Mouse (Mus musculus) midbrain, postnatal 0 days (tissue): ENCODE measurements around the gene Slc9a3r2. TPM values are rescaled to one million over a fixed set of nuclear protein-coding genes. Genes with fewer than 3 reads are reported as not detected.

ENCODE experiments used
- ATAC-seq: fragments of 200-750 bp; cut with Nextera tagmentation; 2 replicates; pipeline ENCODE4 v1.8.0; 2017; ENCODE audit warnings: moderate number of reproducible peaks, mild to moderate bottlenecking, moderate TSS enrichment, moderate library complexity; ENCODE audit not compliant: low FRiP score
- DNase-seq: peaks from one replicate; pipeline ENCODE4 v3.0.0-alpha.2; 2015; ENCODE audit warnings: low spot score
- H3K27ac ChIP-seq: fragments of 300-500 bp; sonication (generic); 2 replicates; pipeline ENCODE4 v1.5.1; 2014; ENCODE audit warnings: low read depth, mild to moderate bottlenecking, low read length, mixed read lengths
- H3K27me3 ChIP-seq: fragments of 300-500 bp; sonication (generic); 2 replicates; pipeline ENCODE4 v1.6.1; 2014; ENCODE audit warnings: low read length, control low read depth, mixed read lengths; ENCODE audit not compliant: insufficient read depth
- H3K36me3 ChIP-seq: fragments of 300-500 bp; sonication (generic); 2 replicates; pipeline ENCODE4 v1.6.1; 2014; ENCODE audit warnings: low read length, control low read depth, mixed read lengths; ENCODE audit not compliant: insufficient read depth
- H3K4me1 ChIP-seq: fragments of 300-500 bp; sonication (generic); 2 replicates; pipeline ENCODE4 v1.6.1; 2014; ENCODE audit warnings: mild to moderate bottlenecking, control low read depth, antibody characterized with exemption, low read length, mixed read lengths; ENCODE audit not compliant: insufficient read depth
- H3K4me2 ChIP-seq: fragments of 300-500 bp; sonication (generic); 2 replicates; pipeline ENCODE4 v1.6.1; 2014; ENCODE audit warnings: low read depth, mild to moderate bottlenecking, low read length, mixed read lengths; ENCODE audit not compliant: poor library complexity, severe bottlenecking
- H3K4me3 ChIP-seq: fragments of 300-500 bp; sonication (generic); 2 replicates; pipeline ENCODE4 v1.5.1; 2014; ENCODE audit warnings: low read depth, mild to moderate bottlenecking, low read length, moderate library complexity
- H3K9ac ChIP-seq: fragments of 300-500 bp; sonication (generic); replicated peaks from 2 replicates; pipeline ENCODE4 v1.6.1; 2014; ENCODE audit warnings: mild to moderate bottlenecking, low read length, moderate library complexity, mixed read lengths; ENCODE audit not compliant: poor library complexity, severe bottlenecking
- H3K9me3 ChIP-seq: fragments of 300-500 bp; sonication (generic); 2 replicates; pipeline ENCODE4 v1.6.1; 2016; ENCODE audit warnings: low read length, control low read depth
- CTCF ChIP-seq: IDR thresholded peaks from 2 replicates; pipeline ENCODE4 v1.5.1; 2016; ENCODE audit warnings: antibody characterized with exemption, mild to moderate bottlenecking
- WGBS: fragments of 180-500 bp; shearing (Covaris S2); extraction: QIAGEN DNeasy Blood & Tissue Kit; methylation state at CpG from one replicate; pipeline ENCODE4 v1.1.7; 2014; 5-methylcytosine and 5-hydroxymethylcytosine counted together
- polyA plus RNA-seq: library from polyadenylated mRNA; unstranded; fragments of >200 nt; fragmentation: Nextera tagmentation; extraction: Ambion mirVana; gene quantifications from 2 replicates; pipeline ENCODE4 v1.2.1, GENCODE M21; 2015
- total RNA-seq: library from RNA; depleted of rRNA; stranded (reverse); fragments of >200 nt; gene quantifications from 2 replicates; pipeline ENCODE4 v1.2.3, GENCODE M21; 2014

Gene Slc9a3r2
- total and polyA plus RNA-seq, 2 experiments from 2014 or later: 52.1 to 62.8 TPM

DNA sequence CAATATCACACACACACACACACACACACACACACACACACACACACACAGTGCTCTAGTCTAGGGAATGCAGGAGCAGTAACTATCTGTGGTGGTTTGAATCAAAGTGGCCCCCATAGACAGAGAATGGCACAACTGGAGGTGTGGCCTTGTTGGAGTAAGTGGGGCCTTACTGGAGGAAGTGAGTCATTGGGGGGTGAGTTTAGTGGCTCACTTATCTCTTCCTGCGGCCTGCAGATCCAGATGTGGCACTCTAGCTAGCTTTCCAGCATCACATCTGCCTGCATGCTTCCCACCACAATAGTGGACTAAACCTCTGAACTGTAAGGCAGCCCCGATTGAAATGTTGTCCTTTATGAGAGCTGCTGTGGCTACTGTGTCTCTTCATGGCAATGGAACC lies 39.4 kb downstream of the Slc9a3r2 start:
- Histone ChIP-seq H3K27me3 (no peaks in the 10 kb centered on the region), H3K9ac (no peak overlapping the region), H3K27ac (no peak overlapping the region), H3K9me3 (no peaks in the 10 kb centered on the region), H3K4me1 (no peaks in the 10 kb centered on the region), H3K36me3 (peaks cover 62% of the 10 kb centered on the region), H3K4me2 (no peak overlapping the region), H3K4me3 (no peak overlapping the region)
- no peak for ATAC-seq
- no peak for DNase-seq
- 96% methylated on average over 2 of the region's 2 CpGs for WGBS
- TF ChIP-seq CTCF: no peak

- ATAC-seq: no peak
These were observed 41.3 kb downstream of the Slc9a3r2 start for GRCm38 (mm10) chr17:24608874-24609273.

GRCm38 (mm10) chr17:24608370-24608769 lies 41.8 kb downstream of the Slc9a3r2 start:
- Histone ChIP-seq H3K4me1 (no peaks in the 10 kb centered on the region), H3K4me3 (no peak overlapping the region), H3K27me3 (no peaks in the 10 kb centered on the region), H3K36me3 (peaks cover 60% of the 10 kb centered on the region), H3K4me2 (no peak overlapping the region), H3K27ac (no peak overlapping the region), H3K9ac (no peak overlapping the region), H3K9me3 (no peaks in the 10 kb centered on the region)
- ATAC-seq: no peak
- WGBS: 92% methylated on average over 4 of the region's 4 CpGs
- no peak for TF ChIP-seq CTCF
- no peak for DNase-seq

More at GRCm38 (mm10) chr17:24608874-24609273, 41.3 kb downstream of the Slc9a3r2 start:
- no peaks in the 10 kb centered on the region for H3K27me3 ChIP-seq
- WGBS: 96% methylated on average over 8 of the region's 8 CpGs
- no peaks in the 10 kb centered on the region for H3K9me3 ChIP-seq
- no peak overlapping the region for H3K4me2 ChIP-seq
- no peak for DNase-seq
- TF ChIP-seq CTCF: no peak
- no peak overlapping the region for H3K27ac ChIP-seq
- H3K9ac ChIP-seq: no peak overlapping the region
- H3K4me3 ChIP-seq: no peak overlapping the region
- peaks cover 62% of the 10 kb centered on the region for H3K36me3 ChIP-seq
- no peaks in the 10 kb centered on the region for H3K4me1 ChIP-seq

- H3K9me3 ChIP-seq: no peaks in the 10 kb centered on the region
- no peak overlapping the region for H3K27ac ChIP-seq
- 96% methylated on average over 3 of the region's 3 CpGs for WGBS
- H3K36me3 ChIP-seq: peaks cover 86% of the 10 kb centered on the region
- no peak overlapping the region for H3K4me3 ChIP-seq
- no peaks in the 10 kb centered on the region for H3K4me1 ChIP-seq
- H3K27me3 ChIP-seq: no peaks in the 10 kb centered on the region
- no peak for DNase-seq
- ATAC-seq: no peak
- no peak for TF ChIP-seq CTCF
- H3K4me2 ChIP-seq: no peak overlapping the region
- no peak overlapping the region for H3K9ac ChIP-seq
These were observed 45.6 kb downstream of the Slc9a3r2 start for GRCm38 (mm10) chr17:24604557-24604956.

DNA sequence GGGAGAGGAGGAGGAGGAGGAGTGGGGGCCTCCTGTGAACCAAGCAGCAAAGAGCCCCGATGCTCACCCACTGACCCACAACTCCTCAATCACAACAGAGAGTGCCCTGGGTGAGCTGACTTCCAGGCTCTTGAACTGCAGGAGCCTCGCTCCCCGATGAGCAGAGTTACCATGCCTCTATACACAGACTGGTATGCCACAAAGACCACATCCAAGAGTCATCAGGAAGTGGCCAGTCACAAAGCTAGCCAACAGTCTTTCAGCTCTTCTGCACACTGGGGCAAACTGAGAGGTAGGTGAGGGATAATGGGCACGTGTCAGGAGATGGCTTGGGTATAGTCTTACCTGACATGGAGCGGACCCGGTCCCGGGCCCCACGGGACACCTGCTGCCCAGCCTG lies 46.2 kb downstream of the Slc9a3r2 start:
- Histone ChIP-seq H3K4me3 (no peak overlapping the region), H3K4me1 (no peaks in the 10 kb centered on the region), H3K9me3 (no peaks in the 10 kb centered on the region), H3K27me3 (no peaks in the 10 kb centered on the region), H3K27ac (no peak overlapping the region), H3K36me3 (peaks cover 92% of the 10 kb centered on the region), H3K4me2 (no peak overlapping the region), H3K9ac (no peak overlapping the region)
- no peak for DNase-seq
- 91% methylated on average over 8 of the region's 8 CpGs for WGBS
- TF ChIP-seq CTCF: no peak
- no peak for ATAC-seq

- Histone ChIP-seq H3K27me3 (no peaks in the 10 kb centered on the region), H3K9ac (no peak overlapping the region), H3K4me1 (no peaks in the 10 kb centered on the region), H3K36me3 (peaks cover 93% of the 10 kb centered on the region), H3K9me3 (no peaks in the 10 kb centered on the region), H3K4me2 (no peak overlapping the region), H3K4me3 (no peak overlapping the region), H3K27ac (no peak overlapping the region)
- ATAC-seq (no peak), DNase-seq (no peak)
- TF ChIP-seq CTCF: no peak
- WGBS: 90% methylated on average over 4 of the region's 4 CpGs
These were observed 49.6 kb downstream of the Slc9a3r2 start for GRCm38 (mm10) chr17:24600502-24600901.
